Mouse (Mus musculus) kidney, embryonic 16.5 days (tissue): Measurements from ENCODE around the gene Jsrp1. TPM values are rescaled to one million over a fixed set of nuclear protein-coding genes. Genes with fewer than 3 reads are reported as not detected.

ENCODE experiments used
- ATAC-seq: fragments of 200-750 bp; cut with Nextera tagmentation; 2 replicates; pipeline ENCODE4 v1.8.0; 2017; ENCODE audit warnings: moderate TSS enrichment; ENCODE audit not compliant: low FRiP score, low TSS enrichment
- H3K27ac ChIP-seq: fragments of 300-500 bp; sonication (generic); 2 replicates; pipeline ENCODE4 v1.5.1; 2014; ENCODE audit warnings: low read length
- H3K27me3 ChIP-seq: fragments of 300-500 bp; sonication (generic); 2 replicates; pipeline ENCODE4 v1.6.1; 2014; ENCODE audit warnings: low read length, control low read depth, mixed read lengths; ENCODE audit not compliant: insufficient read depth
- H3K36me3 ChIP-seq: fragments of 300-500 bp; sonication (generic); 2 replicates; pipeline ENCODE4 v1.6.1; 2014; ENCODE audit warnings: low read length, control low read depth, mixed read lengths; ENCODE audit not compliant: insufficient read depth
- H3K4me1 ChIP-seq: fragments of 300-500 bp; sonication (generic); 2 replicates; pipeline ENCODE4 v1.6.1; 2014; ENCODE audit warnings: low read length, control low read depth, mixed read lengths; ENCODE audit not compliant: insufficient read depth
- H3K4me2 ChIP-seq: fragments of 300-500 bp; sonication (generic); replicated peaks from 2 replicates; pipeline ENCODE4 v1.6.1; 2014; ENCODE audit warnings: low read depth, low read length
- H3K4me3 ChIP-seq: fragments of 300-500 bp; sonication (generic); 2 replicates; pipeline ENCODE4 v1.5.1; 2014; ENCODE audit warnings: mild to moderate bottlenecking, low read length
- H3K9ac ChIP-seq: fragments of 300-500 bp; sonication (generic); replicated peaks from 2 replicates; pipeline ENCODE4 v1.6.1; 2014; ENCODE audit warnings: low read length
- H3K9me3 ChIP-seq: fragments of 300-500 bp; sonication (generic); 2 replicates; pipeline ENCODE4 v1.6.1; 2016; ENCODE audit warnings: low read length, control low read depth
- WGBS: fragments of 180-500 bp; shearing (Covaris S2); extraction: QIAGEN DNeasy Blood & Tissue Kit; methylation state at CpG from one replicate; pipeline ENCODE4 v1.1.7; 2014; 5-methylcytosine and 5-hydroxymethylcytosine counted together
- microRNA counts: library from miRNA; unstranded; fragments of <30 nt; microRNA quantifications from one replicate; lab custom pipeline; 2016
- microRNA-seq: library from miRNA; unstranded; fragments of <30 nt; microRNA quantifications from one replicate; pipeline ENCODE4, GENCODE M21; 2016
- polyA plus RNA-seq: library from polyadenylated mRNA; unstranded; fragments of >200 nt; fragmentation: Nextera tagmentation; extraction: Ambion mirVana; gene quantifications from 2 replicates; pipeline ENCODE4 v1.2.1, GENCODE M21; 2015

Jsrp1 gene
- polyA plus RNA-seq, 1 experiment from 2014 or later = 4.5 TPM

DNA sequence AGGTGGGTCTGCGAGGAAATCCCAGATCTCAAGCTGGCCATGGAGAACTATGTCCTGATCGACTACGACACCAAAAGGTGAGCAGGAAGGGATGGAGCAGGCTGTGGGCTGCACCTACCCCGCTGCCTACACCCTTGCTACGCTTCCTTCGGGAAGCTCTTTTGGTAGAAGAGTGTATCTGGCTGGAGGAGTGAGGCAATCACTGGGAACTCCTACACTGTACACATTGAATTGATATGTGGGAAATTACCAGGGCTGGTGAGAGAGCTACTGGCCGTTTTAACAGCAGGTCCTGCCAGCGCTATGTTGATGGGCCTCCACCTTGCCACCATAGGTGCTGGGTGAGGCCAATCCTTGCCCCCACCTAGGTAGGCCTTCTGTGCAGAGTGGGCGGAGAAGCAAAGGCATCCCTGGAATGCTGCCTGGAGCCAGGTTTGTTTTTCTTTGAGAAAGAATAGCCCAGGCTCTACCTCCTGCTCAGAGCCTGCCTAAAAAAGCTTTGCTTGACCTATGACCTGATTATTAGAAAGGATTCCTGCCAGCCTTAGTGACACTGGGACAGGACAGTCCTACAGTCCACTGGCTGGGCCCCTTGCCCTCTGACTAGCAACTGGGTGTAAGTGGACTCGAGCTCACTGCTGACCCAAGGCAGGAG, 47.0 kb downstream of the Jsrp1 start:
- H3K27ac ChIP-seq = no peak overlapping the region
- 72% methylated on average over 10 of the region's 10 CpGs for WGBS
- no peaks in the 10 kb centered on the region for H3K27me3 ChIP-seq
- no peak overlapping the region for H3K4me3 ChIP-seq
- H3K9ac ChIP-seq = no peak overlapping the region
- H3K4me2 ChIP-seq = no peak overlapping the region
- H3K4me1 ChIP-seq = peaks cover 5% of the 10 kb centered on the region
- peaks cover 33% of the 10 kb centered on the region for H3K36me3 ChIP-seq
- ATAC-seq = peak; percentile 75; the same call in 1 of the 2 replicates
- no peaks in the 10 kb centered on the region for H3K9me3 ChIP-seq

DNA sequence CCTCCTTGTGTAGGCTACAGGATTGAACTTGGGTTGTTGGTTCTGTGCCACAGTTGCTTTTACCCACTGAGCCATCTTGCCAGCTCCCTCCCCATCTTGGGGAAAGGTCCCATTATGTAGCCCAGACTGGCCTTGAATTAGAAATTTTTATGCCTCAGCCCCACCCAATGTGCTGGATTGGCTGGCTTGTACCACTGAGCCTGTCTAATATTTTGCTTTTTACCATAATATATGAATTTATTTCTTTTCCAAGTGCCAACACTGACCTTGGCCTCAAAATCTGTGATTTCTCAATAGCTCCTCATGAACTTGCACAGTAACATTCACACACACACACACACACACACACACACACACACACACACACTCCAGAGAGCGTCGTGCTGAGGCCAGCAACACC, 47.6 kb downstream of the Jsrp1 start:
- no peak for ATAC-seq
- no peak overlapping the region for H3K27ac ChIP-seq
- WGBS = 85% methylated on average over 2 of the region's 2 CpGs
- H3K4me2 ChIP-seq = no peak overlapping the region
- peaks cover 11% of the 10 kb centered on the region for H3K4me1 ChIP-seq
- no peak overlapping the region for H3K4me3 ChIP-seq
- peaks cover 29% of the 10 kb centered on the region for H3K36me3 ChIP-seq
- H3K9ac ChIP-seq = no peak overlapping the region
- H3K9me3 ChIP-seq = no peaks in the 10 kb centered on the region
- no peaks in the 10 kb centered on the region for H3K27me3 ChIP-seq

DNA sequence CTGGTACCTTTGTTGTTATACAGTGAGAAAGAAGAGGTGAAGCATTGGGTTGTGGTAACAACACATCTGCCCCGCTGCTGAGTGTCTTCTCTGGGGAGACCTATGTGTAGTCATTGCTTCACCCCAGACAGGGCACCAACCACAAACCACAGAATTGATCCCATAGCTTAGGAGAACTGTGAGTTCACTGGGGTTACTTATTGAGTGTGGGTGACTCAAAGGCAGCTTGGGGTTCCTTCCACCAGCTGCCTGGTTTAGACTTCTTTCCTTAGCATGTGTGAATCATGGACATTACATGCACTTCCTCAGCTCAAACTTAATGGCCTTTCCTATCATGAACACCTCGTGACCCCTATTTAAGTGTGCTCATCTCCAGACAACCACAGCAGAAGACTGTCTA, 49.8 kb downstream of the Jsrp1 start:
- no peaks in the 10 kb centered on the region for H3K9me3 ChIP-seq
- H3K27me3 ChIP-seq = no peaks in the 10 kb centered on the region
- peaks cover 14% of the 10 kb centered on the region for H3K4me1 ChIP-seq
- no peak for ATAC-seq
- H3K4me2 ChIP-seq = no peak overlapping the region
- H3K9ac ChIP-seq = no peak overlapping the region
- H3K27ac ChIP-seq = no peak overlapping the region
- no peak overlapping the region for H3K4me3 ChIP-seq
- H3K36me3 ChIP-seq = peaks cover 12% of the 10 kb centered on the region
- 88% methylated on average over 2 of the region's 2 CpGs for WGBS

DNA sequence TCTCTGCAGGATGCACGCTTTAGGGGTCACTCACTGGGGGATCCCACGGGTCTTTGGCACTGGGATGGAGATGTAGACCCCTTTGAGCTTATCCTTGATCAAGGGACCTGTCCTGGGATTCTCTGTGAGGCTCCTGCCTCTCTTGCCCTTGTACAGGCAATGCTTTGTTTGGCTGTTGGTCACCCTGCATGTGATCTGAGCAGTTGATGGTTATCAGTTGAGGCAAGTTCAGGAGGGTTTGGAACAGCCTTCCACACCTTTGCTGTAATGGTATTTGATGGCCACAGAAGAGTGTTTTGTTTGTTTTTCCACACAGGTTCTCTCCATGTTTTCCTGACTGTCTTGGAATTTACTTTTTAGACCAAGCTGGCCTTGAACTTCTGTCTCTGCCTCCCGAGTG, 51.5 kb downstream of the Jsrp1 start:
- Histone ChIP-seq H3K9me3 (no peaks in the 10 kb centered on the region), H3K9ac (0 out of 2 replicates have a peak overlapping the region, but pooled peaks have one; percentile 14), H3K36me3 (no peaks in the 10 kb centered on the region), H3K27ac (no peak overlapping the region), H3K4me2 (no peak overlapping the region), H3K27me3 (no peaks in the 10 kb centered on the region), H3K4me1 (peaks cover 25% of the 10 kb centered on the region), H3K4me3 (no peak overlapping the region)
- no peak for ATAC-seq
- WGBS = 34% methylated on average over 3 of the region's 3 CpGs

DNA sequence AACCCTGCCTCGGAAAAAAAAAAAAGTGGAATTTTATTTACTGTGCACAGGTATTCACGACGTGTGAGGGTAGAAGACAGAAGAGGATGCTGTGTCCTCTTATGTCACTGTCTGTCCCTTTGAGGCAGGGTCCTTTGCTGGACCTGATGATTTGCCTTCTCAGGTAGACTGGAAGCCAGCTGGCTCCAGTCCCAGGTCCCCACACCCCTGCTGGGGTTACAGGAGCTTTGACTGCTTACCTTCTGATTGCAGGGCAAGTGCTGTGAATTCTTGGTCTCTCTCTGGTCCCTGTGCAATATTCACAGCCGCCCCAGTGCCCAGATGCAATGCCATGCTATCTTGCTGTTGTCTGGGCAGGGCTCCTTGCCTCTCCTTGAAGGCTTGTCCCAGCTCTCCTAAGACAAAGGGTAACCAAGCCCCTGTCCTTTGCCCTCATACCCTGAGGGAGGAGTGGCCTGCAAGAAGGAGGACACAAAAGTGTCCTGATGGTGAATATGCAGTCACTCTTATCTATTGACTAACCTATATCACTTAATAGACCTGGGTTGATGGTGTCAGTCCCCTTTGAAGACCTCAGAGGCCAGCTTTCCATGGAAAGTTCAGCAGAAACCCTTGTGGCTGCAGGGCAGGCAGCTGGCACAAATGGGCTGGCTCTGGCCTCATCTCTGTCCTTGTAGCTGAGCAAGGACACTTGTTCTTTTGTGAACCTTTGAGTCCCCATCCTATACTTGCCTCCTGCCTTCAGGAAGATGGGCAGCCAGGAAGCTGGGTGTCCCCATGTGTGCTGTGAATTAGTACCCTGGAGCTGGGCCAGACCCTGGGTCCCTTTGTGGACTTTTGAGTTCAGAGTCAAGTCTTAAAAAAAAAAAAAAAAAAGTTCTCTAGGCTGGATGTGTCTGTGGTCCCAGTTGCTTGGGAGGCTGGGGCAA, 52.4 kb downstream of the Jsrp1 start:
- Histone ChIP-seq H3K36me3 (no peaks in the 10 kb centered on the region), H3K9me3 (no peaks in the 10 kb centered on the region), H3K4me3 (no peak overlapping the region), H3K4me2 (no peak overlapping the region), H3K27me3 (no peaks in the 10 kb centered on the region), H3K9ac (no peak overlapping the region; the same call in 1 of the 2 replicates), H3K4me1 (peaks cover 35% of the 10 kb centered on the region), H3K27ac (no peak overlapping the region)
- 84% methylated on average over 4 of the region's 4 CpGs for WGBS
- no peak for ATAC-seq

DNA sequence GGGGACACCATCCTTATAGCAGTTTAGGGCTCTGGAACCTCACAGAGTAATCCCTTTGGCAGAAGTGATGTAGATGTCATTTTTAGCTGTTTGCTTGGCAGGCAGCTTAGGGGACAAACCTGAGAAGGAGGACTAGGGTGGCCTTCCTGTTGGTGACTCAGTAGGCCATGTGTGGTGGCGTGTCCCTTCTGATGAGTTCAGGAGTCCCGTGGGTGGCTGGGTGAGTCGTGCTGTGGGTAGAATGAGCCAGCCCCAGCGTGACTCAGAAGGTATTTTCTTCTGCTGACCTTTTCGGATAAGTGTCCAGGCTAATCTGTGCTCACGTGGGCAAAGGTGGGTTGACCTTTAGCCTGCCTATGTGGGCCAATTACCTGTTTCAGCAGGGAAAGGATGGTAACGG, 54.6 kb downstream of the Jsrp1 start:
- H3K4me1 ChIP-seq = peaks cover 36% of the 10 kb centered on the region
- no peaks in the 10 kb centered on the region for H3K9me3 ChIP-seq
- no peak overlapping the region for H3K9ac ChIP-seq
- 77% methylated on average over 7 of the region's 7 CpGs for WGBS
- no peak overlapping the region for H3K4me2 ChIP-seq
- no peaks in the 10 kb centered on the region for H3K27me3 ChIP-seq
- no peak overlapping the region for H3K27ac ChIP-seq
- H3K36me3 ChIP-seq = no peaks in the 10 kb centered on the region
- no peak overlapping the region for H3K4me3 ChIP-seq
- no peak for ATAC-seq

MicroRNA genes within 50 kb of the gene (microRNA counts, 519-probe panel; counts per million panel counts)
- microRNA mmu-miR-1982 (lab: Ali Mortazavi, UCI) = 104 counts per million, percentile 35 among the panel's probes with 10 or more counts

Small RNA genes lying within 50 kb of the gene (microRNA-seq; reads per million reads assigned to microRNA genes)
- gene Mir1982 = 1.1 reads per million

Other genes starting within 250 kb of the Jsrp1 start
- 10.4 and 11.6 TPM in 2 replicates for gene Klf16, start 236.2 kb downstream of the Jsrp1 start, polyA plus RNA-seq
- gene Abhd17a, start 223.2 kb downstream of the Jsrp1 start, polyA plus RNA-seq = 86.5 and 89.2 TPM in 2 replicates
- gene Scamp4, start 210.6 kb downstream of the Jsrp1 start, polyA plus RNA-seq = 113 and 117 TPM in 2 replicates
- gene Adat3, start 210.6 kb downstream of the Jsrp1 start, polyA plus RNA-seq = 8.7 and 10.4 TPM in 2 replicates
- 4.2 and 4.8 TPM in 2 replicates for gene Gm49322, start 207.5 kb downstream of the Jsrp1 start, polyA plus RNA-seq
- gene Csnk1g2, start 190.7 kb downstream of the Jsrp1 start, polyA plus RNA-seq = 30.8 and 93.6 TPM in 2 replicates
- gene Btbd2, start 156.4 kb downstream of the Jsrp1 start, polyA plus RNA-seq = 21.0 and 74.8 TPM in 2 replicates
- gene Mknk2, start 135.4 kb downstream of the Jsrp1 start, polyA plus RNA-seq = 71.1 and 108 TPM in 2 replicates
- gene Mob3a, start 111.5 kb downstream of the Jsrp1 start, polyA plus RNA-seq = 43.1 and 43.2 TPM in 2 replicates
- 23.3 and 23.8 TPM in 2 replicates for gene Izumo4, start 111.3 kb downstream of the Jsrp1 start, polyA plus RNA-seq
- gene Ap3d1, start 71.2 kb downstream of the Jsrp1 start, polyA plus RNA-seq = 67.7 and 68.8 TPM in 2 replicates
- gene Dot1l, start 58.3 kb downstream of the Jsrp1 start, polyA plus RNA-seq = 17.3 and 20.7 TPM in 2 replicates
- 71.2 and 87.3 TPM in 2 replicates for gene Sf3a2, start 15.3 kb downstream of the Jsrp1 start, polyA plus RNA-seq
- 123 and 129 TPM in 2 replicates for gene Plekhj1, start 14.9 kb downstream of the Jsrp1 start, polyA plus RNA-seq
- 0.70 TPM in 1 of 2 replicates, not detected in the other for gene Amh, start 8.3 kb downstream of the Jsrp1 start, polyA plus RNA-seq
- gene Oaz1, start 13.2 kb upstream of the Jsrp1 start, polyA plus RNA-seq = 1,744 and 2,086 TPM in 2 replicates
- 0.66 and 0.71 TPM in 2 replicates for gene Lingo3, start 30.5 kb upstream of the Jsrp1 start, polyA plus RNA-seq
- gene Lsm7, start 41.7 kb upstream of the Jsrp1 start, polyA plus RNA-seq = 248 and 262 TPM in 2 replicates
- gene Sppl2b, start 41.8 kb upstream of the Jsrp1 start, polyA plus RNA-seq = 52.6 and 54.0 TPM in 2 replicates
- 0.08 TPM in 1 of 2 replicates, not detected in the other for gene Tmprss9, start 58.4 kb upstream of the Jsrp1 start, polyA plus RNA-seq
- gene Timm13, start 87.5 kb upstream of the Jsrp1 start, polyA plus RNA-seq = 361 and 376 TPM in 2 replicates
- 61.8 and 62.4 TPM in 2 replicates for gene Lmnb2, start 104.7 kb upstream of the Jsrp1 start, polyA plus RNA-seq
- gene Gadd45b, start 116.6 kb upstream of the Jsrp1 start, polyA plus RNA-seq = 22.3 and 24.1 TPM in 2 replicates
- 6.6 and 6.7 TPM in 2 replicates for gene Gng7, start 201.4 kb upstream of the Jsrp1 start, polyA plus RNA-seq
- 0.11 and 0.41 TPM in 2 replicates for gene Diras1, start 212.2 kb upstream of the Jsrp1 start, polyA plus RNA-seq
- gene Slc39a3, start 223.9 kb upstream of the Jsrp1 start, polyA plus RNA-seq = 19.6 and 19.9 TPM in 2 replicates
- 244 and 250 TPM in 2 replicates for gene Sgta, start 246.7 kb upstream of the Jsrp1 start, polyA plus RNA-seq